Mouse (Mus musculus) fat pad, adult 2 months (tissue): Measurements from ENCODE around the gene Abca12.

Experiments used
- DNase-seq: peaks from one replicate; pipeline ENCODE4 v3.0.0-alpha.2; 2011; ENCODE audit warnings: low read depth, low spot score; ENCODE audit errors: extremely low read depth

Abca12 gene

DNA sequence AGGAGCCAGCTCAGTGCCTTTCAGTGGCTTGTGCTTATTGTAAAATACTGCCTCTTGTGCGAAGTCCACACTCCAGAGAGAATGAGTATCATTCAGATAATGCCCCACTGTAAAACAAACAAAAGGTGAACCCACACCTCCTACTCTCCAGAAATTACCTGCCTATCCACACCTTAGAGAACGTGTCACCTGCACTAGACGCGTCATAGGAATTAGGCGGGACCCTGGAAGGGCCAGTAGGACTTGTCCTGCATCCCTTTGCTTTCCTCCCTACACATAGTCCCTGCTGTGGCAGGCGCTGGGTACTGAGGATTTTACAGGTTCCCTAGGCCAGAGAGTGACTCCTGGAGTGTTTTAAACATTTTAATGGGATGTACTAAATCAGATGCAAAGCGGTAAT lies at the start of gene Abca12:
Gene Abca12 (minus strand): TSS at position 101 of the 400 bp plus-strand sequence.
- DNase-seq = no peak

- DNase-seq = no peak
Measured at GRCm38 (mm10) chr1:71457961-71458360, 43.3 kb upstream of the Abca12 start.

- DNase-seq = no peak
Measured at GRCm38 (mm10) chr1:71447424-71447823, 32.7 kb upstream of the Abca12 start.

DNA sequence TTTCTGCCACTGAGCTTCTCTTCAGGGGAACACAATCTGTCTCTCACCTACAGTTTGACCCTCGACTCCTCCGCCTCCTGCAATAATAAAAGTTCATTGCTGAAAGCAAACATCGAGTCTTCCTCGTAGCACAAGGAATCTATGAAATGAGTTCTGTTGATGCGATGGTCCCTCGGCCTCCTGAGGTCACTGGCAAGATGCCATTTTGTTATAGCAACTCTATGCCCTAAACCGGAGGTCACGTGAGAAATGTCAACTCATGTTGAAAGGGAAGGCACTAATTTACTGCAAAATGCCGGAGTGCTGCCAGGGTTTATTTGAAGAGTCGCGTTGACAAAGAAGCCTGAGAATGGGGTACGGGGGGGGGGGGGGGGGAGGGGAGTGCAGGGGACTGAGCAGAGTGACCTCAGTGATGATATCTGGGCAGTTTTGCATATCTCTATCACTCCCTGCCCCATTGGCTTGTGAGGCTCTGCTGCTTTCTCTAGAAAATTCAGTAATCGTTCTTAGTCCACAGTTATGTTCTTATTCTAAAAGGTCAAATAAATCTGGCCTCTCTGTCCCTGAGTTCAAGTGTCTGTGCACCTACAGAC lies 7.1 kb upstream of the Abca12 start:
- no peak for DNase-seq

DNA sequence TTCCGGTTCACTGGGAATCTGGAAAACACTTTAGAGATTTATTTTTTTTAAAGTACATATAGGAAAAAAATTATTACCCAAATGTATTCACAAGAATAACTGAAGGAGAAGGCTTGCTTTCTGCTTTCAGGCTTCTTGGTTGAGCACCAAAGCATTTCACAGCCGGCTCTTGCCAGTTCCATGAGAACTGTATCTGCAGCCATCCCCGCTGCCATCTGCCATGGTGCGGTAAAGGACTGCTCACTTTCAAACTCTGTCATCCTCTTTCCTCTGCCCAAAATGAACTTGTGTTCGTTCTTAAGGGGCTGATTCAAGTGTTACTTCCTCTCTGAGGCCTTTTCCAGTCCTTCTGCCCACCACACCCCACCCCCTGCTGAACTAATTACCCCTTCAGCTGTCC lies 3.8 kb upstream of the Abca12 start:
- no peak for DNase-seq

DNA sequence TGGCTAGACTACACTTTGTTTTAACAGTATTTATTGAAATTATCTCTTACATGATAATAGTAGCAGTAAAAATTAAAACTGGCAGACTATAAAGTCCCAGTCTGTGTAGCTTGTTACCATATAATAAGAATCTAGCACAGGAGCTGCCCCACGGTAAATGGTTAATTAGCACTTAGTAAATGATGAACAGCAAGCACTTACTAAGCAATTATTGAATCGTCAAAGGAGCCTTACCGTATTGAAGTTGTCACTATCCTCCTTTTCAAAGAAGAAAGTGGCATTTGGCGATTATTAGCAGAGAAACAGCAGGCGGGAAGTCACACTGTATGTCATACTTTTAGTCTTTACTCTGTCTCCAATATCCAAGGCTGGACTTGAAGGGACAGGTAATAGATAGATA lies 3.2 kb upstream of the Abca12 start:
- no peak for DNase-seq

- DNase-seq = no peak
Measured at GRCm38 (mm10) chr1:71414084-71414483, 626 bp downstream of the Abca12 start.

DNA sequence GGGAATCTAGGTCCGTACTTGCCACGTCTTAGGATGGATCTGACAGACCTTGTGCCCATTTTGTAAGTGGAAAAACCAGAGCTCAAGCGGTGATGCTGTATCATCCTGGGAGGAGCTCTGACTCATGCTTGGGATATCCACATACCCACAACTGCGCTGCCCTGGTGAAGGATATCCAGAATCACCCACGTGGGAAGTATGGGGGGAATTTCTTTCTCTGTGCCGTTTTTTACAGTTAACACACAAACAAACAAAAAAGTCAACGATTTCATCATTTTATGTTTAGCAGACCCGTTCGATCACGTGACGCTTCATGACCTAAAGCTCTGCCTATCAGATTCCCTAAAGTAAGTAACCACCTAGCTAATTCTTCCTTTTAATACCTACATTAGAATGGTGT lies 1.6 kb downstream of the Abca12 start:
- no peak for DNase-seq

DNA sequence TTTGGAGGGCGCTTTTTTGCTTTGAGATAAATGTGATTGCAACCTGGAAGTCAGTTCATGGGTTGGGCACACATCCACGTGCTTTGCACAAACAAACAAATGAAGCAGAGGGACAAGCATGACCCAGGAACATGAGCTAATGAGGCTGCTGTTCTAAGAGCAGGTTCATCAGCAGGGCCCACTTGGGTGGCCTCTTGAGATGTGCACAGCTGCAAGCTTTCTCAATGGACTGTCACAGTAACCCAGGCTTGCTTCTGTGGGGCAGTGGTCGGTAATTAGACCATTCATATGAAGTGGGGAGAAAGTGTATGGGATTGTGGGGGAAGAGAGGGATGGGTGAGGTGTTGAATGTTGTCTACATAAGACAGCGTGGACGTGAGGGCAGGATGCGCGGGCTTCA lies 7.0 kb downstream of the Abca12 start:
- no peak for DNase-seq

DNA sequence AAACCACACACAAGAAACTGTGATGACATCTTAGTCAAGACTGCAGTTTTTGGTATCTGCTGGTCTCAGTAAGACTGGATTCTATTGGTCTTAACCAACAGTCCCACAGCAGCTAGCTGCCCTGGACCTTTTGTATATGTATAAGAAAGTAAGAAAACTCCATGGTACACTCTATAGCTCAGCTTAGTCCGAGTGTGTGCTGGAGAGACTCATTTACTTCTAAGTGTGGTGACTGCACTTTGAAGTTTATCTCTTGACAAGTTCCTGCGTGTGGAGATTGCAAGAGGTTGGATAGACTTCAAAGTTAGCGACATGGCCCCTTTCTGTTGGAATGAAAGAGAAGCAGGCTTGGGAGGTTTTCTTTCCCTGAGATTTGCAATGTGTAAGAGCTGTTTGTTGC lies 17.1 kb downstream of the Abca12 start:
- peak; percentile 30 for DNase-seq

DNA sequence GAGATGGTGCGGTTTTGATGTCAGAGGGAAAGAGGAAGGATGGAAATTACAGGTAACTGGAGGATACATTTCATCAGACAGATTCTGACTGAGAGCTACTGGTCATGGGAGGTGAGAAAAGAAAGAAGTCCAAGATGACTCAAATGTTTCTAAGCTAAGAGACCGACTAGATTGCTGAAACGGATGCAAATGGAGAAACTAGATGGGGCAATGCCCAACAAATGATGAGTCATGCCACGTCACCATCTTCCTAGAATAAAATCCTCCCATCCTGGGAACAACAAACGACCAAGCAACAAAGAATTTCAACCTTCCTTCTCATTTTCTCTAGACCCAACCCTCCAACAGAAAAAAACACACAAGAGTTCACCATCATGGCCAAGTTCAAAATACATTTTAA lies 18.6 kb downstream of the Abca12 start:
- DNase-seq = no peak

- no peak for DNase-seq
Measured at GRCm38 (mm10) chr1:71394177-71394576, 20.5 kb downstream of the Abca12 start.

GRCm38 (mm10) chr1:71393489-71393888 lies 21.2 kb downstream of the Abca12 start:
- DNase-seq = no peak

DNA sequence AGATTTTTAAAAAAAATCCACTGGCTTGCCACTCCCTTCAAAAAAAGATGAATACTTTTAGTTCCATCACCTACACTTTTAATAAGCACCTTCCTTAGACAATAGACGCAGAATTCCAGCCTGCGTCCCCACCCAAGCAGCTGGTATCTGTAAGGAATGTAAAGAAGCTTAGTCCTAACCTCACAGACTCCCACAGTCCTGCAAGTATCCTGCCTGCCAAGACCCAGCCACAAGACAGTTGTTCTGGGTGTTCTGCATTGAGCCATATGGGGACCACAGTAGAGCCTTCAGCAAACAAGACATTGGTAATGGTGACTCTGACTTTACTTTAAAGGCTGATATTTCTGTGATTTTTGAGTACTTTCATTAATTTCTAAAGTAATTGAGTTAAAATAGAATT lies 22.2 kb downstream of the Abca12 start:
- DNase-seq = no peak

- no peak for DNase-seq
Measured at GRCm38 (mm10) chr1:71386593-71386992, 28.1 kb downstream of the Abca12 start.

DNA sequence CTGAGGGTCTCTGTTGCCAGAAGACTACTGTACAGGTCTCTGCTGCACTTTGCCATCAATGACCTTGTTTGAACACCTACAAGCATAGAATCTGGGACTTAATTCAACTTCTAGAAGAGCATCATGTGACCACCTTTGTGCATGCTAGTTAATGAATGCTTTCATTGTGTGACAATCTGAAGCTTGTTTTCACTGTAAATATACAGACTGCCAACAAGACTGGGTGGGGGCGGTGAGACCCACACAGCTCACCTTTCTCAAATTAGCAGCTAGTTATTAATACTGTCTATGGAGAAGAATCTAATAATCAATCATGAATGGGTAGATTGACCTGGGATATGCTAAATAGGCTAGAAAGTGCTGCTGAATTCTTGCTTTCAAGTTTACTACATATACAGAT lies 30.6 kb downstream of the Abca12 start:
- no peak for DNase-seq

DNA sequence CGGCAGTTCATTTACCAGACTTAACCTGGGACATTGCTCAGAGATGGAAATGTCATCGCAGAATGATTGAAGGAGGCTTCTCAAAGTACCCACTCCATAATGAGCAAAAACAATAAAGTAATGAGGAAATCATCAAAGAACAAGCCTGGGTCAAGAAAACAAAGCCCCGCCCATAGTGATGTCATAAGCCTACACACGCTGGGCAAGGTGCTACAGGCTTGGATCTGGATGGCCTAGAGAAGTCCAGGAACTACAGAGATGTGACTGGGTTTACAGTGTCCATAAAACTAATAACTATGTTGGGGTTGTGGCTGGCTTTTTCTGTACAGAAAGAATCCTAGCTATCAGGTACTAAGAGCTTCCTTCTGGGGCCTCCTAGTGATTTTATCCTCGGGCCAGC lies 41.6 kb downstream of the Abca12 start:
- no peak for DNase-seq

- DNase-seq = peak; percentile 72
Measured at GRCm38 (mm10) chr1:71370266-71370665, 44.4 kb downstream of the Abca12 start.

DNA sequence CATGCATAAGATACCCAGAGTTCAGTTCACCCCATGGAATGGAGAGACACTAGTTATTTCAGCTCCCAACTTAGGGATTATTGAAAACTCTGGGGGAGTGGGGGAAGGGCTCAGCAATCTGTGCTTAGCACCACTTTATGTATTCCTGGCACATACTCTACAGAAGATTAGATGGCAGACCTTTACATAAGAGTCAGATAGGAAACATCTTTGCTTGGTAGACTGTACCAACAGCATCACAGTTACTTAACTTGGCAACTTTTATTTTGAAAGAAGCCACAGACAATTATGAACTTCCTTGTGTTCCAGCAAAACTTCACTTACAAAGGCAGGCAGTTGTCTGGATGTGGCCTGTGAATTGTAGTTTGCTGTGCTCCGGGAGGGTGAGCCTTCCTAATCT lies 46.9 kb downstream of the Abca12 start:
- no peak for DNase-seq

DNA sequence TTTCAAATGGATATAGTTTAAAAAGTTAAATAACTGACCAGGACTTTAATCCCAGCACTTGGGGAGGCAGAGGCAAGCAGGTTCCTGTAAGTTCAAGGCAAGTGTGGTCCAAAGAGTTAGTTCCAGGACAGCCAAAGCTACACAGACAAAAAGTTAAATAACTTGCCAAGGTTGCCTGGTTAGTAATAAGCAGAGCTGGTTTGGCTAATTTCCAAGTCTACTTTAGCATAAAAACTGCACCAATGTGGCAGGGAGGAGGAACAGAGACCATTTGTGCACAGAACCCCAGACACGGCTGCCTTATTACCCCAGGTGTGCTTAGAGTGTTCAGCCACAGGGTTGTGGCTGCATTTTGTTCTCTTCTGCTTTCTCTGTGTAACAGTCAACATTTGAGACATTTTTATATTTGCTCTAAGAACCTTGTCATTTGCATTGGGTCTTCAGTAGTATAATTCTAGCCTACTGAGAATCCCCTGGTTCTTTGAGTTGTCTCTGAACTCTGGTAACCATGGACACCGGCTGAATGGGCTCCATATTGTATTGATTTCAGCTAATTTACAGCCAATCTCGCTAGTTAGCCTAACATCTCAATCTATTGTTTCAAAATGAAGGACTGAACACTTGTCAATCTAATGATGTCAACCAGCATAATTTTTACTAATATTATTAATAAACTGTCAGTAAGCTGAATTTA lies 71.7 kb downstream of the Abca12 start:
- no peak for DNase-seq

DNA sequence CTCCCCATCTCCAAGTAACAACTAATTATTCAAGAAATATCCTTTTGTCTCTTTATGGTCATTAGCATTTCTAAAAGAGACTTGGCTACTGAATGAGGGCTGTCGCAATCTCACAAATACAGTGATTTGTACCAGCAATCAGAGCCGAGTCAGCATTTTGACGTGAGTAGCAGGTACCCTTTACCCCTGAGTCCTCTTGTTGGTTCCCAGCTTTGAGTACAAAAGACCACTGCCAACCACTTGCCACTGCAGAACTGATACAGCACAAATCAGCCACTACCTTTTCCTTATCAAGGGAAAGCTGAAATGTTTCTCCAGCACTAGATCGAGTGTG lies 72.5 kb downstream of the Abca12 start:
- DNase-seq = no peak

DNA sequence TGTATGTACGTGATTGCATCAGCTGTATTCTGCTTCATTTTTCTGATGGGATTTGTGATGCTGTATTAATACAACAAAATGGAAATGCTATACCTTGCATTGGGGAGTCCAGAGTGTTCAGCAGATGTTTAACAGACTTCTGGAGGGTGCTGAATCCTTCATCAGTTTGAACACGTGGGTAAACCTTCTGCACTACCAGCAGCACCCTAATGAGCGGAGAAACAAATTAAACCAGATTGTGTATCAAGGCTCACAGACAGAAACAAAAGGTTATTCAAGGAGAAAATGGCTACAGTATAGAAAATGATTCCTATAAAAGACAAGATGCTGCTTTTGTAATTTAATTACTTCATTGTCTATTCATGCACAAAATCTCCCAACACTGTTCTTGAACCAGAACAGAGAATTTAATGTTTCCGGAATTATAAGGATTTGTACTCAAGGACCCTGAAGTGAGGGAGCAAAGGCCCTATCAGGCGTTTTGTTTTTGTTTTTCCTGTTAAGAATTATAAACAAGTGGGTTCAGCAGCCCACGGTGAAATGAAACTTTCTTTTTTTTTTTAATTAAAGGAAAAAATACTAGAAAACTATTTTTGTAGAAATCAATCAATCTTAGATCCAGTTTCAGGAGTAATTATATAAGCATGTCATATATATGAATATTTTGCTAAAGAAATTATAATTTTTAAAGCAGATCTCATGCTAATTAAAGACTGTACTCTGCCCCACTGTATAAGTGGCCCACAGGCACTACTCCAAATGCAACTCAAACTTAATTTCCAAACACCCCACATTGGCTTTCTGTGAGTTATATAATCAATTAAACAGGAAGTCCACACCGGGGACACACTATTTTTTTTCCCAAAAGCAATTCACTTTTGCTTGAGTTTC lies 73.1 kb downstream of the Abca12 start:
- no peak for DNase-seq
